Mouse (Mus musculus) left cerebral cortex, postnatal 14 days (tissue): ENCODE data around the gene Trmt13. TPM values are rescaled to one million over a fixed set of nuclear protein-coding genes. Genes with fewer than 3 reads are reported as not detected.
"Not testable (repeated sequence)": the region's sequence is repeated elsewhere in the genome, so short reads cannot be mapped to it uniquely, and the experiment has no call there.

ENCODE experiments used
- DNase-seq, 2 experiments: peaks; one replicate each; pipeline ENCODE4 v3.0.0; 2021 to 2022; ENCODE audit warnings: low spot score in 2 of 2, mixed read lengths in 1 of 2
- intact Hi-C: fragments of 180-260 bp; cut with DNase I; formaldehyde crosslinking; loops from one replicate; pipeline ENCODE4 v1.15.1; 2025
- total RNA-seq, 2 experiments: library from RNA; stranded (reverse); gene quantifications; 2 replicates each; pipeline ENCODE4 v1.2.3; 2021

Trmt13 gene
- total RNA-seq, 2 experiments from 2014 or later: 13.9 to 14.1 TPM

DNA sequence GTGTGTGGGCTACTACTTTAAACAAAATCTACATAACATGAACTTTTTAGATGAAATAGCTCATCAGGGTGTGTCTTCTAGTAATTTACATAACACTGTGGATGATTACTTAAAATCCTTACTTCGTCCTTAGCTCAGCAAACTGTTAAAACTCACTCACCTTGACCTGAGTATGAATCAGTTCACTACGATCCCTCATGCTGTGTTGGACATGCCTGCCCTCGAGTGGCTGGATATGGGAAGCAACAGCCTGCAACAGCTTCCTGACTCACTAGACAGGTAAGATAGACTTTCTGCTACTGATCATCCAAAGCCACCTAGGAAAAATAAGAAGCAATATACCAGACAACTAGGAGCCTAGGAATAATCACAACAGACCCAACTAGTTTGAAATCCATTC is 37.1 kb downstream of the Trmt13 start:
- no peak for DNase-seq
- intact Hi-C loops: loop anchor here (5.0 to 10.0 kb wide), 2 partner anchors 245 to 552 kb away; no protein-coding TSS in a partner anchor

- no peak for DNase-seq
- intact Hi-C loops: loop anchor here (10.0 kb wide), 1 partner anchor 546 kb away; no protein-coding TSS in a partner anchor
These were observed 43.8 kb downstream of the Trmt13 start for GRCm38 (mm10) chr3:116570628-116571027.

- intact Hi-C loops: no loop called here
- DNase-seq: no peak
These were observed 51.3 kb downstream of the Trmt13 start for GRCm38 (mm10) chr3:116563095-116563492.

- intact Hi-C loops: no loop called here
These were observed 51.8 kb downstream of the Trmt13 start, which contains the start of gene Lrrc39 for GRCm38 (mm10) chr3:116562408-116563094. Gene Lrrc39, plus strand, starts transcription at chr3:116562973.

DNA sequence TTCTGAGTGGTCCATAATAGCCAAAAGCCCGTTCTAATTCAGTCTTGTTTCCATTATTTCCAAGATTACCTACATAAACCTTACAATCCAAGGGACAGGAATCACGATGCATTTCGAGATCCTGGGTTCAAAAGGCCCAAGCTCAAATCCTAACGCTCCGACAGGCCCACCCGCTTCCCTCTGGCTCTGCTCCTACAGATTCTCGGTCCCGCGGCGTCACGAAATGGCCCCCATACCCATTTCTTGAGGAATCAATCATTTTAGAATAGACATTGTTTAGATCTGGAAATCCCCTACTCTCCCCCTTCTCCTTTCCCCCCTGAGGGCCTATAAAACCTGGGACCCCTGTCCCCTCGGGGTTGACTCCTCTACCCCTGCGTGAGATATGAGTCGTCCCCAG is 53.1 kb downstream of the Trmt13 start:
- DNase-seq, intact Hi-C loops: not testable (repeated sequence)

More at GRCm38 (mm10) chr3:116562408-116563094, 51.8 kb downstream of the Trmt13 start, which contains the start of gene Lrrc39:
- DNase-seq: no peak

GRCm38 (mm10) chr3:116551362-116551761 is 63.0 kb downstream of the Trmt13 start:
- DNase-seq: no peak
- intact Hi-C loops: no loop called here

- intact Hi-C loops: no loop called here
These were observed 67.0 kb downstream of the Trmt13 start for GRCm38 (mm10) chr3:116547430-116547829.

DNA sequence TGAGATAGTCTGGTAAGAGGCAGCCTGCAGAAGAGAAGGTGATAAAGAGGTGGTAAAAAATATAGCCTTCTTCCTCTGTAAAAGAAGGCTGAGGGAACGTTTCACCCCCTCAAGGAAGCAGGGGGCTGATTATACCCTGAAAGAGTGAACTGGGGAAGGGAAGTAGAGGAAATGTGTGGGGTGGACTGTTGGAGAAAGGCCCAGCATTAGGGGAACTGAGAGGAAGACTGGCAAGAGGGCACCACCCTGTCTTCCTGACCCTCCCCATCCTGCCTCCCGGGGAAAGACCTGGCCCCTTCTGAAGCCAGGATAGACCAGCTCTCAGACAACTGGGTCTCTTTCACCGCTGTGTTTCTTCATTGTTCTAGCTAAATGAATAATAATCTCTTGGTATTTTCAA is 71.9 kb downstream of the Trmt13 start:
- intact Hi-C loops: loop anchor here (5.0 kb wide), 1 partner anchor 40 kb away; no protein-coding TSS in a partner anchor
- no peak for DNase-seq

More at GRCm38 (mm10) chr3:116547430-116547829, 67.0 kb downstream of the Trmt13 start:
- no peak for DNase-seq

DNA sequence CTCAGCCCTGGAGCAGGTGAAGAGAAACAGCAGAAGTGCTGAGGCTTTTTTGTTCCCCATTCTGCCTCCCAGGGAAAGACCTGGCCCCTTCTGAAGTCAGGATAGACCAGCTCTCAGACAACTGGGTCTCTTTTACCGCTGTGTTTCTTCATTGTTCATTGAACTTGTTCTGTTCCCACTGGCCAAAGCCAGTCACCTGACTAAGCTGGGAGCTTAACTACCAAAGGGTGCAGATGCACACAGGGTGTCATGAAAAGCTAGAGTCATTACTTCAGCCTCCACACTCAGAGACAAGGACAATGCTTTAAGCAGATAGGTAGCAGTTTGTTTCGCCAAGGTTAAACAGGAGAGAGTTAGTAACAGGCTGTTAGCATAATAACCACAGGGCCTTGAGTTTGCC is 72.3 kb downstream of the Trmt13 start:
- intact Hi-C loops: loop anchor here (5.0 kb wide), 1 partner anchor 40 kb away; no protein-coding TSS in a partner anchor
- DNase-seq: no peak

- intact Hi-C loops: no loop called here
These were observed 77.2 kb downstream of the Trmt13 start for GRCm38 (mm10) chr3:116537200-116537573.

GRCm38 (mm10) chr3:116536428-116537199 is 77.8 kb downstream of the Trmt13 start:
- intact Hi-C loops: no loop called here
- DNase-seq: no peak

More at GRCm38 (mm10) chr3:116537200-116537573, 77.2 kb downstream of the Trmt13 start:
- no peak for DNase-seq

Other genes starting within 250 kb of the Trmt13 start
- gene Cdc14a, start 190.6 kb downstream of the Trmt13 start, total RNA-seq: 1 to 10 TPM; 3.4 to 4.4 TPM
- 10 to 100 TPM; 62.1 to 63.5 TPM for gene Rtca, start 106.4 kb downstream of the Trmt13 start, total RNA-seq
- gene Dbt, start 101.5 kb downstream of the Trmt13 start, total RNA-seq: 10 to 100 TPM; 18.8 to 18.9 TPM
- under 1 TPM; 0.17 to 0.18 TPM for gene Lrrc39, start 51.6 kb downstream of the Trmt13 start, total RNA-seq
- 1 to 10 TPM; 5.2 to 7.8 TPM for gene Sass6, start 19.6 kb downstream of the Trmt13 start, total RNA-seq
- gene Mfsd14a, start 48.1 kb upstream of the Trmt13 start, total RNA-seq: 10 to 100 TPM; 58.7 to 62.9 TPM
- not detected for gene Gm43191, start 66.7 kb upstream of the Trmt13 start, total RNA-seq
- 10 to 100 TPM; 14.1 to 15.9 TPM for gene Slc35a3, start 98.2 kb upstream of the Trmt13 start, total RNA-seq
- gene Agl, start 193.6 kb upstream of the Trmt13 start, total RNA-seq: 10 to 100 TPM; 23.7 to 26.0 TPM
- 1 to 10 TPM; 1.5 to 2.3 TPM for gene Frrs1, start 244.9 kb upstream of the Trmt13 start, total RNA-seq